Mouse (Mus musculus) layer of hippocampus, postnatal 36 days (tissue): ENCODE results near the gene Kcnh5. TPM values are rescaled to one million over a fixed set of nuclear protein-coding genes. Genes with fewer than 3 reads are reported as not detected.

Experiments used
- DNase-seq, 2 experiments: peaks; one replicate each; pipeline ENCODE4 v3.0.0; 2022
- total RNA-seq, 2 experiments: library from RNA; stranded (reverse); gene quantifications; 2 replicates each; pipeline ENCODE4 v1.2.3; 2021

Gene Kcnh5
- total RNA-seq, 2 experiments from 2014 or later: 12.4 to 13.5 TPM

DNA sequence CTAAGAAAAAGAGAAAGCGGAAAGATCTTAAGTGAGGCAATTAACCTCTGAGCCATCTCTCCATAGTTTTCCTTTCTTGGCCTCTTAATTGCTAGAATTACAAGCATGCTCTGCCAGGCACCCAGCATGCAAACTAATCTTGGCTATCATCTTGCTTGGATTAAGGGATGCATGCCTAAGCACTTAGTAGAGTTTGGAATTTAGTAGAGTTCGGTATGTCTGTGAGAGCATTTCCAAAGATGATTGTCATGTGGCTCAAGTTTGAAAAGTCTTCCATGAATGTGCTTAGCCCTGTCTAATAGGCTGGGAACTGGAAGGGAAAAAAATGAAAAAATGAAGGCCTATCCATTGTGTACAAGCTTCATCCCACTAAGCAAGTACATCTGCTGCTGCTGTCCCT lies 224.5 kb downstream of the Kcnh5 start:
- DNase-seq: no peak

DNA sequence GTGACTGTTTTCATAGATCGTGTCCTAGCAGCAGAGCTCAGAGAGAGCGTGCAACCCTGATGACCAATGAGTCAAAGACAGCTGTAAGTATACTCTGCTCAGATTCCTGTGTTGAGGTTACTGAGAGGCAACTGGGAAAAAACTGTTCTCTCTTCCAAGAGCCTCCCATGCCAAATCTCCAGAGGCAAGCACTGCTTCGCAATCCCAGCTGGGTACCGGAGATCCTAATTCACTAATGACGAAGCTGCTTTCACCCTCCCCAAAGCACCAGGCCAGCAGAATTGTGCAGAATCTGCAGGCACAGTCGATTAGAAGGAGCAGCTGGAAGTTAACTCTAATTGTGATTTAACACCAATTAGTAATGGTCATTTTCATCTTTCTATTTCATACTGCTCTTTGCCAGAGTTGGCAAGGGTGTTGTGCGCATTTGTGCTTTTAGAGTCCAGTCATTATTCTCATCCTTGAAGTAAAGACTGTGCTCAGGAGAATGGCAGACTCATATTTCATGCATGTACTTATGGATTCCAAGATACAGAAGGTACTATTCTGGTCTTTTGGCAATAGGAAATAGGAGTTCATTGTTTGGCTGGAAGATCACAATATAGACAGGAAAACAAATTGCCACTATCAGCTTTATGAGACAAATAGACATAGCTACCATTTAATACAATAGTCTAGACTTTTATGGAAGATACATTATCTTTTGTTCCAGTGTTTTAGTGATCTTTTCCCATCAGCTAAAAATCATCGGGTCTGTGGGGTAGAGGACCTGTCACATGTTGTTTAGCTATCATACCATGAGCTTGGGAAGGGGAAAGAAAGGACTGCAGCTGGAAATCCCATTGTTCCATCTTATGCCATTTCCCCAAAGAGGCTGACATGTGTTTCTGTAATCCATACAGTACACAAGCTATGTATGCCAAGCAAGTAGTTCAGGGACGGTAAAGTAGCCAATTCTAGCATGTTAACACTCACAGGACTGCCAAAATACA lies 225.7 kb downstream of the Kcnh5 start:
- no peak for DNase-seq

- no peak for DNase-seq
Measured at GRCm38 (mm10) chr12:74901331-74901730, 275.8 kb downstream of the Kcnh5 start.

GRCm38 (mm10) chr12:74900777-74901176 lies 276.4 kb downstream of the Kcnh5 start:
- DNase-seq: no peak

- DNase-seq: no peak
Measured at GRCm38 (mm10) chr12:74899055-74899454, 278.1 kb downstream of the Kcnh5 start.

GRCm38 (mm10) chr12:74898211-74898610 lies 278.9 kb downstream of the Kcnh5 start:
- no peak for DNase-seq

DNA sequence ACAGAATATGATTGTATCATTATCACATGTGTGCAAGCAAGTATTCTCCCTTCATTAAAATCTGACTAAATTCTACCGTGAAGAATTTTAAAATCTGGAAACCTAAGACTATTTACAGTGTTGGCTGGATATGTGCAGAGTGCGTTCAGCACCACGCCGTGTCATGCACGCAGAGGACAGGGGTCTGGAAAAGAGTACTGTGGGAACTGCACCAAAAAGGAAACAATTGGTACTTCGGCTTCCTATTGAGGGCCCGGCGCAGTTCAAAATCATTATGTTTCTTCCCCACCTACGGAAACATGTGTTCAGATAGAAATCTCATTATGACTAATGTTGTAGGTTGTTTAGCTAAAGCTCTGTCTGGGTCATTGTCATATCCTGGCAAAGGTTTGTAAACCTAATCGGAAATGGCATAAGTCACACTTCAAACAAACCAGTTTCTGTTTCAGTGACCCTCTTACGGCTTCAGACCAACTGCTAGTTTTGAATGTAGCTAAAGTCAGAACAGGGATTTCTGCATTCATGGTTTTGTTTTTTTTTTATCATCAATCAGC lies 282.2 kb downstream of the Kcnh5 start:
- DNase-seq: no peak

GRCm38 (mm10) chr12:74889419-74889818 lies 287.7 kb downstream of the Kcnh5 start:
- no peak for DNase-seq

DNA sequence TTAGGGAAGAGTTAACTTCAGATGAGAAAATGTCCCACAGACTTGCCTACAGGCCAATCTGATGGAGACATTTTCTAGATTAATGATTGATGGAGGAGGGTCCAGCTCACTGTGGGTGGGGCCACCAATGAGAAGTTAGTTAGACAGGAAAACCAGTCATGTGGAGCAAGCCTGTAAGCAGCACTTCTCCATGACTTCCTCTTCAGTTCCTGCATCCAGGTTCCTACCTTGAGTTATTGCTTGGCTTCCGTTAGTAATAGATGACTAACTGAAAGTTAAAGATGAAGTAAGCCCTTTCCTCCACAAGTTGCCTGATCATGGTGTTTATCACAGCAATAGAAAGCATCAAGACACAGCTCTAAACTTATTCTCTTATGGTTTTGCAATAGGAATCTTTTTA lies 290.1 kb downstream of the Kcnh5 start:
- no peak for DNase-seq

DNA sequence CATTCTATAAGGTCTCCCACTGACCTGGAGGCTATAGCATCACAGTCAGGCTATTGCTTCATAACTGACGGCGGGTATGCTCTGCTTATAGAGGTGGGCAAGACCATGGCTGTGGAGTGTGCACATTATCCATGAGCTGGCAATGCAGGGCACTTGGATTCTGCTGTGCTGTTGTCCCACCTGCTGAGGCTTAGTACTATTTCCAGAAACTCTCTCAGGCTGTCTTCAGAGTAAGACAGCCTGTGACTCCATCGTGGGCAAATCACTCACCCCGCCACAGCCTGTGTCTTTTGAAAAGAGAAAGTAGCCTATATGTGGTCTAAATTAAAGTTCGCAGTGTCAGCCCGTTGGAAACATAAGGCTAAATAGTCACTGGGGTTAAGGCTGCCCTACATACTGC lies 295.8 kb downstream of the Kcnh5 start:
- no peak for DNase-seq

DNA sequence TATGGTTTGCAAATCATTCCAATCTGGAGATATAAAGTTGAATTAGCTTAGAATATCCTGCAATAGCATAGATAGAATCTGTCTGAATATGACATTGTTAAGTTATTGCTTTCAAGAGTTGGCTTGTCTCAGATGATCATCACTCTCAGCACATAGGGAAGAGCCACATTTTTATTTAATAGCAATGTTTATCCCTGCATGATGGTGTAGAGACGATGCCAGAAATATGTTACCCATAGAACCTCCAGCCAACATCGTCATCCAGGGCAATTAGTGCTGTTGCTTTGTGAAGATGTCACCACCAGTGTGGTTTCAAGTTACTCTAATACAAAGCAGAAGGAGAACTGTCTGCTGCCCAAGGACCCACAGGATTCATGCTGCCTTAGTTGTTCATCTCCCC lies 321.5 kb downstream of the Kcnh5 start:
- no peak for DNase-seq

- DNase-seq: no peak
Measured at GRCm38 (mm10) chr12:74854263-74854662, 322.9 kb downstream of the Kcnh5 start.

- no peak for DNase-seq
Measured at GRCm38 (mm10) chr12:74850323-74850722, 326.8 kb downstream of the Kcnh5 start.

DNA sequence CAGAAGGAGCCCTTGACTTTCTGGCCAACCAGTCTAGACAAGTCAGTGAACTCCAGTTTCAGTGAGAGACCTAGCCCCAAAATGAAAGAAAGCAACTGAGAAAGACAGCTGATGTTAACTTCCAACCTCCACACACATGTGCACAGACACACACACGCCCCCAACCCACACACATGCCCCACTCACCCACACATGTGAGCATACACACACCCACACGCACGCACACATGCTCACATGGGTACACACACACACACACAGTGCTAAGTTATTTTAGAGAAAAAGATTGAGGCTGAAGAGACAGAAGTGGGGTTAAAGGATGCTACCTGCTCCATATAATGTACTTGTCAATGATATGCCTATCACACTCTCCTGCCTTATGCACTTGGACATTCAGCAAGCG lies 327.2 kb downstream of the Kcnh5 start:
- no peak for DNase-seq

- peak; percentile 75 to 82 for DNase-seq
Measured at GRCm38 (mm10) chr12:74848611-74849347, 328.4 kb downstream of the Kcnh5 start.

Other genes with a start within 250 kb of the Kcnh5 start
- 1 to 10 TPM; 3.3 to 4.0 TPM for gene Rhoj, start 131.0 kb upstream of the Kcnh5 start, total RNA-seq
- gene Gphb5, start 239.4 kb upstream of the Kcnh5 start, total RNA-seq: not detected